Mouse (Mus musculus) forebrain, embryonic 11.5 days (tissue): ENCODE results near the gene Tiam2. TPM values are rescaled to one million over a fixed set of nuclear protein-coding genes. Genes with fewer than 3 reads are reported as not detected.

ENCODE experiments used
- ATAC-seq: fragments of 200-750 bp; cut with Nextera tagmentation; replicated peaks from 2 replicates; pipeline ENCODE4 v1.8.0; 2017; ENCODE audit warnings: moderate TSS enrichment; ENCODE audit not compliant: low FRiP score
- DNase-seq: peaks from one replicate; pipeline ENCODE4 v3.0.0-alpha.2; 2017; ENCODE audit warnings: low spot score
- H3K27ac ChIP-seq: fragments of 300-500 bp; sonication (generic); 2 replicates; pipeline ENCODE4 v1.5.1; 2014; ENCODE audit warnings: low read depth, low read length
- H3K27me3 ChIP-seq: fragments of 300-500 bp; sonication (generic); 2 replicates; pipeline ENCODE4 v1.6.1; 2014; ENCODE audit warnings: mild to moderate bottlenecking, low read length, mixed read lengths; ENCODE audit not compliant: control insufficient read depth, insufficient read depth
- H3K36me3 ChIP-seq: fragments of 300-500 bp; sonication (generic); 2 replicates; pipeline ENCODE4 v1.6.1; 2014; ENCODE audit warnings: mild to moderate bottlenecking, low read length, moderate library complexity, mixed read lengths; ENCODE audit not compliant: control insufficient read depth, insufficient read depth
- H3K4me1 ChIP-seq: fragments of 300-500 bp; sonication (generic); replicated peaks from 2 replicates; pipeline ENCODE4 v1.6.1; 2014; ENCODE audit warnings: low read length, mixed read lengths; ENCODE audit not compliant: control insufficient read depth, insufficient read depth
- H3K4me2 ChIP-seq: fragments of 300-500 bp; sonication (generic); 2 replicates; pipeline ENCODE4 v1.6.1; 2014; ENCODE audit warnings: low read depth, mild to moderate bottlenecking, low read length, moderate library complexity, mixed read lengths; ENCODE audit not compliant: severe bottlenecking
- H3K4me3 ChIP-seq: fragments of 300-500 bp; sonication (generic); 2 replicates; pipeline ENCODE4 v1.5.1; 2014; ENCODE audit warnings: low read depth, low read length
- H3K9ac ChIP-seq: fragments of 300-500 bp; sonication (generic); 2 replicates; pipeline ENCODE4 v1.6.1; 2014; ENCODE audit warnings: low read length
- H3K9me3 ChIP-seq: fragments of 300-500 bp; sonication (generic); 2 replicates; pipeline ENCODE4 v1.6.1; 2016; ENCODE audit warnings: low read length, mixed read lengths; ENCODE audit not compliant: control insufficient read depth
- WGBS: fragments of 180-500 bp; shearing (Covaris S2); extraction: QIAGEN DNeasy Blood & Tissue Kit; methylation state at CpG from one replicate; pipeline ENCODE4 v1.1.7; 2014; 5-methylcytosine and 5-hydroxymethylcytosine counted together
- polyA plus RNA-seq: library from polyadenylated mRNA; unstranded; fragments of >200 nt; fragmentation: Nextera tagmentation; extraction: Ambion mirVana; gene quantifications from 2 replicates; pipeline ENCODE4 v1.2.1, GENCODE M21; 2014

Gene Tiam2
- polyA plus RNA-seq, 1 experiment from 2014 or later: 7.4 TPM

DNA sequence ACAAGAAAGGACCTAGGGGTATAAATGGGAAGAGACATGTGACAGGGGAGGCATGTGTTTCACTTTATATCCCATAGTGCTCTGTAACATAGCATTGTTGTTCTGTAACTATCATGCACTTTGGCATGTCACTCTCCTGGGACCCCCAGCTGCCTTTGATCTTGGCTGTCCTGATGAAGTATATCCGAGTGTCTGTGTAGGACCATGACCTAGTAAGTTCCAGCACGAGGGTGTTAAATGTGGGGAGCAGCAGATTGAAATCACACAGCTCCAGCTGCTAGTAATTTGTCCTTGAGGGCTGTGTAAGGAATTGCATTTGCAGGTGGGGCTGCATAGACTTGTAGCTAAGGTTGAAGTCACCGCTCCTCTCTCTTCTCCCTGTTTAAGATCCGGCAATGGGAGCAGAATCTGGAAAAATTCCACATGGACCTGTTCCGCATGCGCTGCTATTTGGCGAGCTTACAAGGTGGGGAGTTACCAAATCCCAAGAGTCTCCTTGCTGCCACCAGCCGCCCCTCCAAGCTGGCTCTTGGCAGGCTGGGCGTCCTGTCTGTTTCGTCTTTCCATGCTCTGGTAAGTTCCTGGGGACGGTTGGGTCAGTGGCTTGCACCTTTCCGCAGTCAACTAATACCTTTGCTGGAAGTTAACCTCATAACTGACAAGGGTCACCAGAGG, 110.6 kb downstream of the Tiam2 start:
- H3K27me3 ChIP-seq: no peaks in the 10 kb centered on the region
- ATAC-seq (no peak), DNase-seq (no peak)
- H3K4me3 ChIP-seq: no peak overlapping the region
- 86% methylated on average over 12 of the region's 12 CpGs for WGBS
- H3K9ac ChIP-seq: no peak overlapping the region
- H3K4me1 ChIP-seq: no peaks in the 10 kb centered on the region
- no peaks in the 10 kb centered on the region for H3K9me3 ChIP-seq
- H3K36me3 ChIP-seq: no peaks in the 10 kb centered on the region
- no peak overlapping the region for H3K4me2 ChIP-seq
- no peak overlapping the region for H3K27ac ChIP-seq

DNA sequence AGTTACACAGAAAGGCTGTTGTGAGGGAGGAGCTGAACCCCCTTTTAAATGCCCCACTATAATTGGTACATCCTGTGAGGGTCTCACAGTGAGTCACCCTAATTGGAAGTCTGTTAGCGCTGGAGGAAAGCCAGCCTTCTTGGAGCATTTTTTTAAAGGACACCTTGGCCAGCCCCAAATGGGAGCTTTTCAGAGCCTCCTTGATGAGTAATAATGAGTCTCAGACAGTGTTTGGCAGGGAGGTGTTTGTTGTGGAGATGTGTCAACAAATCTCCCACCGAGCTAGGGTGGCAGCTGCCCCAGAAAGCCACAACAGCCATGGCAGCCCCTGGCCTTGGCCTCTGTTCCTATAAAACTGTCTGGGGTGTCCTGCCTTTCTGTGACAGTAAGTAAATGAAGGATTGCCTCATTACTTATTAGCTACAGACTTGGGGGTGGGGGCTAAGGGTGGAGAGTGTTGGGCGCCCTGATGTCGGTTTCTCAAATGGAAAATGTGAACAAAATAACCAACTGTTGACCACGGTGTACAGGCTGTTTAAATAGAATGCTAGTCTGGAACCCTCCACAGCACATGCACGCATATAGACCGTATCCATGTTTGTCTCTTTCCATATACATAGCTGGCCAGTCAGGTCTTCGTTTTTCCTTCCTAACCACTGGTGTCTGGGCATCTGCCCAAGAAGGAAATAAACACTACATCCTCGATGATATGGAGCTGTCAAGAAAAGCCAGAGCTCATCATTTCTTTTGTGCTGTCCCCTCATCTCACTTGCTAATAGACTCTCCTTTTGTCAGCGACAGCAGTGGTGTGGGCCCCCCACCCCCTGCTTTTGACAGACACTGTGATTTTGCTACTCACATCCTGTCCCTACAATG, 116.4 kb downstream of the Tiam2 start:
- 73% methylated on average over 10 of the region's 10 CpGs for WGBS
- Histone ChIP-seq H3K4me3 (no peak overlapping the region), H3K27ac (no peak overlapping the region), H3K27me3 (no peaks in the 10 kb centered on the region), H3K4me2 (no peak overlapping the region), H3K9me3 (no peaks in the 10 kb centered on the region), H3K36me3 (no peaks in the 10 kb centered on the region), H3K9ac (no peak overlapping the region), H3K4me1 (no peaks in the 10 kb centered on the region)
- DNase-seq: no peak
- ATAC-seq: peak; percentile 61

DNA sequence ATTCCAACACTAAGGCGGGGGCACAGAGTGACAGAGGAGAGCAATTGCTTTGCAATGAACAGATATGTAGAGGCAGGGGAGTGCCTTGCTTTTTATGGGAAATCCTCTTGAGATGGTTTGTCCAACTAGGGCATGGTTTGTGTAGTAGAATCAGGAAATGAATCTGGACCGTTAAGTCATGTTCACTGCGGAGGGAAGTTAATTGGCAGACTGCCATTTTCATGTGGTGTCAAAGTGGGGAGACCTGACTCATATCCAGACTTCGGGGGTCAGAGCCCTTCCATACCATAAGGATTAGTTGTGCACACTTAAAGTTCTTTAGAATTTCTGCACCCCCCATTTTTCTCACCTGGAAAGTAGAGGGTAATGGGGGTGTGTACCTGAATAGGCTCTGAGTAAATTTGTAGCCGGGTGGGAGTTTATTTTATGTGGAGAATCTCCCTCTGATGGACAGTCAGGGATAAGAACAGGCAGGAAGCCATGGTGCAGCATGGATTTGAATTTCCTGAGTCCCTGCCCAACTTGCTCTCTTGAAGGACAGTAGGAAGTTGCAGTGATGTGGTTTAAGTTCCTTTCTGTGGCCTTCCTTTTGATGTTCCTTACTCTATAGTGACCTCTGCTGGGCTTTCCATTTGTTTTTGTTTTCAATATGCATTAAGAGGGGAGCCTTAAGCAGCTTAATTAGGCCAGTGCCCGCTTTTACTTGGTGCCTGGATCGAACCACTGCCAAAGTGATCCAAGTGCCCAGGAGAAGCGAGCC, 120.0 kb downstream of the Tiam2 start:
- DNase-seq: no peak
- Histone ChIP-seq H3K36me3 (no peaks in the 10 kb centered on the region), H3K9me3 (no peaks in the 10 kb centered on the region), H3K27ac (no peak overlapping the region), H3K4me1 (no peaks in the 10 kb centered on the region), H3K9ac (no peak overlapping the region), H3K4me2 (no peak overlapping the region), H3K27me3 (no peaks in the 10 kb centered on the region), H3K4me3 (no peak overlapping the region)
- WGBS: 63% methylated on average over 8 of the region's 8 CpGs
- ATAC-seq: no peak

- Histone ChIP-seq H3K9me3 (no peaks in the 10 kb centered on the region), H3K36me3 (no peaks in the 10 kb centered on the region), H3K27ac (no peak overlapping the region), H3K4me2 (no peak overlapping the region), H3K9ac (no peak overlapping the region), H3K4me1 (no peaks in the 10 kb centered on the region), H3K4me3 (no peak overlapping the region), H3K27me3 (no peaks in the 10 kb centered on the region)
- 32% methylated on average over 3 of the region's 3 CpGs for WGBS
- DNase-seq (peak; percentile 67), ATAC-seq (0 out of 2 replicates have a peak, but pooled peaks have one; percentile 49)
Measured at GRCm38 (mm10) chr17:3448725-3449124, 122.4 kb downstream of the Tiam2 start.

DNA sequence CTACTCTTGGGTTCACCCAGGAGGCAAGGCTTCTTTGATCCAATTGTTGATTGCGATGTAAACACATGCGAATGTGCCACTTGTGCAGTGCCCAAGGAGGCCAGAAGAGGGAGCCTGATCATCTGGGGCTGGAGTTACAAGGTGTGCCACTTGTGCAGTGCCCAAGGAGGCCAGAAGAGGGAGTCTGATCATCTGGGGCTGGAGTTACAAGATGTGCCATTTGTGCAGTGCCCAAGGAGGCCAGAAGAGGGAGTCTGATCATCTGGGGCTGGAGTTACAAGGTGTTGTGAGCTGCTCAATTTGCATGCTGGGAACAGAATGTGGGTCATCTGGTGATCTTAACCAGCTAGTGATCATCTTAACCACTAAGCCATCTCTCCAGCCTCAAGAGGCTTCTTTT, 124.7 kb downstream of the Tiam2 start:
- H3K27me3 ChIP-seq: no peaks in the 10 kb centered on the region
- no peak overlapping the region for H3K27ac ChIP-seq
- H3K4me2 ChIP-seq: no peak overlapping the region
- H3K9me3 ChIP-seq: no peaks in the 10 kb centered on the region
- H3K4me1 ChIP-seq: no peaks in the 10 kb centered on the region; the same call in 1 of the 2 replicates
- H3K9ac ChIP-seq: no peak overlapping the region
- DNase-seq (peak; percentile 74), ATAC-seq (peak; percentile 49; the same call in 1 of the 2 replicates)
- H3K4me3 ChIP-seq: no peak overlapping the region
- 60% methylated on average over 2 of the region's 2 CpGs for WGBS
- no peaks in the 10 kb centered on the region for H3K36me3 ChIP-seq

DNA sequence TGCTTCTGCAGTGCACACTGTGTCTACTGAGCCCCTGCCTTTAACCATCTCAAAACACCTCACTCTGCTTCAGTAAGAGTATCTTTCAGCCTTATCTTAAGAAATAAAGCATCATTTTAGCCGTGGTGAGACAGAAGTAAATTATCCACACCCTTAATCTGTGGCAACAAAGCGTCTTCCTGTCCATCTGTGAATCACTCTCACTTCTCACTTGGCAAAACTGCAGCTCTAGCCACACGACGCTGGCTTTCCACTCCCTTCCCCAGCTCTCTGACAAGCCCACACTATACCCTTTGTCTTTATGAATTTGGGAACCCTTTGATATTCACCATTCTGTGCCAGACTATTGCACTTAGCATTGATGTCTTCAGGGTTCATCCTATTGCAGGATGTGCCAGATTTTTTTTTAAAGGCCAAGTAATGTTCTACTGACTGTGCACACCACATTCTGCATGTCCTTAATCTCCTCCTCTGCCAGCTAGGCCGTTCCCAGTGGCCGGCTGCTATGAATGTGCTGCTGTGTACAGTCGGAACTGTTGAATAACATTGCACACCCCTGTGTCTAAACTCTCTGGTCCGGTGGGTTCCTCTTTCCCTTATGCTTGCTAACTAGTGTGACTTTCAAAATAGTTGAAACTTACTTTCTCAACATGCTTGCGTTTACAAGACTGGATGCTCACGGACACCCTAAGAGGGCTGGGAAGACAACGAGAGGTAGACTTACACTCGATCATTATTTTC, 126.4 kb downstream of the Tiam2 start:
- no peaks in the 10 kb centered on the region; the same call in 1 of the 2 replicates for H3K4me1 ChIP-seq
- no peaks in the 10 kb centered on the region for H3K36me3 ChIP-seq
- H3K4me2 ChIP-seq: no peak overlapping the region
- 90% methylated on average over 12 of the region's 12 CpGs for WGBS
- H3K9ac ChIP-seq: no peak overlapping the region
- H3K27ac ChIP-seq: no peak overlapping the region
- H3K27me3 ChIP-seq: no peaks in the 10 kb centered on the region
- DNase-seq (no peak), ATAC-seq (no peak)
- no peak overlapping the region for H3K4me3 ChIP-seq
- no peaks in the 10 kb centered on the region for H3K9me3 ChIP-seq

DNA sequence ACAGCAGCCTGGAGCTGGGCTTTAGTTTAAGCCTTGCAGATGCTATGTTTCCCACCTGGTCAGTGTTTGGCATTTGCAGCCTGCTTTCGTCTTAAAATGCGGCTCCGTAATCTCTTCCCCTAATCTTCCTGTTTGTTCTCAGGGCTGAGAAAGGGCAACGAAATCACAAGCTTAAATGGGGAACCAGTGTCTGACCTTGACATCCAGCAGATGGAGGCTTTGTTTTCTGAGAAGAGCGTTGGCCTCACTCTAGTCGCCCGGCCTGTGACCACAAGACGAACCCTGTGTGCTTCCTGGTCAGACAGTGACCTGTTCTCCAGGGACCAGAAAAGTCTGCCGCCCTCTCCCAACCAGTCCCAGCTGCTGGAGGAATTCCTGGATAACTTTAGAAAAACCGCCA, 127.6 kb downstream of the Tiam2 start:
- H3K9me3 ChIP-seq: no peaks in the 10 kb centered on the region
- H3K36me3 ChIP-seq: no peaks in the 10 kb centered on the region
- 32% methylated on average over 10 of the region's 10 CpGs for WGBS
- H3K9ac ChIP-seq: no peak overlapping the region
- no peak overlapping the region for H3K27ac ChIP-seq
- DNase-seq (no peak), ATAC-seq (no peak)
- H3K27me3 ChIP-seq: no peaks in the 10 kb centered on the region
- no peak overlapping the region for H3K4me3 ChIP-seq
- no peak overlapping the region for H3K4me2 ChIP-seq
- no peaks in the 10 kb centered on the region; the same call in 1 of the 2 replicates for H3K4me1 ChIP-seq

GRCm38 (mm10) chr17:3454850-3455249, 128.5 kb downstream of the Tiam2 start:
- no peak overlapping the region for H3K9ac ChIP-seq
- DNase-seq: no peak
- H3K36me3 ChIP-seq: no peaks in the 10 kb centered on the region
- H3K27me3 ChIP-seq: no peaks in the 10 kb centered on the region
- no peak for ATAC-seq
- H3K4me3 ChIP-seq: no peak overlapping the region
- no peak overlapping the region for H3K4me2 ChIP-seq
- H3K4me1 ChIP-seq: no peaks in the 10 kb centered on the region; the same call in 1 of the 2 replicates
- H3K27ac ChIP-seq: no peak overlapping the region
- no peaks in the 10 kb centered on the region for H3K9me3 ChIP-seq
- 93% methylated on average over 9 of the region's 9 CpGs for WGBS
